8 mouse cellular contexts compared by ENCODE assay signal in the genomic region with DNA sequence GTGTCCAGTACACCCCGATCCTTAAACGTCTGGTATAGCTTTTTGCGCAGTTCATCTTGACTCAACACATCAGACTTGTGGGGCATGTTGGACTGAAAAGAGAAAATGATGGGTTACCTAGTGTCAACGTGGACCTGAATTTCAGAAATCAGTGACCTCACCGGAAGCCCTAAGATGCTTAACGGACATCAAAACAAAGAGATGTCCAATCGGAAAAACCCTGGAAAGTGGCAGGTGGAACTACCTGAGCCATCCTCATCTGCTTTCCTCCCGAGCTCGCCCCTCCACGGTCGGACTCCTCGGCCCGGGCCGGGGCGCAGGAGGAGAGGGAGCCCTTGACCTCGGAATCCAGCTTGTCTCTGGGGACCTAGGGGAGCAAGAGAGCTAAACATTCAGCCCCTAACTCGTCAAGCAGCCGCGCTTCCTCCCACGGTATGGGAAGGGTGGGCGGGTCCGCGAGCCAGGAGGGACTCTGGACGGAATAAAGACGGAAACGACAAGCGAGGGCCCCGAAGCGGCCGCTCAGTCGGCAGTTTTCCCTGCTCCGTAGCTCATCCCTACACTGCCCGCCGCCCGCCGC. TPM values are rescaled to one million over a fixed set of nuclear protein-coding genes. Genes with fewer than 3 reads are reported as not detected.
DNase-seq lines count a peak whose midpoint lies in the region; ATAC-seq and TF ChIP-seq lines count a peak whose summit lies in the region.

TSS of gene Trappc2 (plus strand) at position 539 of the 580 bp plus-strand sequence.

- peak within 1 kb of the TSS; percentile 100 for H3K4me3 ChIP-seq in cerebellum, adult 2 months (replicated peaks; ENCODE audit: insufficient read depth, low read depth, low read length)
- peak within 1 kb of the TSS; percentile 58 for H3K4me3 ChIP-seq in hindbrain, postnatal 0 days (ENCODE audit: low read length)
- H3K4me3 ChIP-seq in liver, postnatal 0 days (ENCODE audit: low read depth, low read length): peak within 1 kb of the TSS; percentile 69

- no peaks in the 10 kb centered on the region for H3K4me1 ChIP-seq in cerebellum, adult 2 months (ENCODE audit: control insufficient read depth, insufficient read depth, low read length)
- no peaks in the 10 kb centered on the region for H3K4me1 ChIP-seq in hindbrain, postnatal 0 days (ENCODE audit: insufficient read depth, low read length)
- H3K4me1 ChIP-seq in liver, postnatal 0 days (ENCODE audit: insufficient read depth): 0 out of 2 replicates have a peak, but pooled peaks cover 4% of the 10 kb centered on the region

- WGBS in cerebellum, adult 2 months: 11% methylated on average over 26 of the region's 36 CpGs
- WGBS in hindbrain, postnatal 0 days: 17% methylated on average over 32 of the region's 36 CpGs
- WGBS in liver, postnatal 0 days (ENCODE audit: insufficient replicate concordance): 16% methylated on average over 33 of the region's 36 CpGs

- peak within 1 kb of the TSS; percentile 62 for H3K4me2 ChIP-seq in hindbrain, postnatal 0 days (ENCODE audit: low read depth, low read length)
- peak within 1 kb of the TSS; percentile 85 for H3K4me2 ChIP-seq in liver, postnatal 0 days (ENCODE audit: low read depth, low read length)

- H3K27ac ChIP-seq in cerebellum, adult 2 months (ENCODE audit: insufficient read depth, low read length): peak within 1 kb of the TSS; percentile 89
- peak within 1 kb of the TSS; percentile 90 for H3K27ac ChIP-seq in hindbrain, postnatal 0 days
- H3K27ac ChIP-seq in liver, postnatal 0 days (ENCODE audit: low read depth): peak within 1 kb of the TSS; percentile 81

- no peaks in the 10 kb centered on the region for H3K9me3 ChIP-seq in hindbrain, postnatal 0 days (ENCODE audit: low read length)
- H3K9me3 ChIP-seq in liver, postnatal 0 days (ENCODE audit: low read length): no peaks in the 10 kb centered on the region

- TF ChIP-seq CTCF in cerebellum, adult 2 months (IDR thresholded peaks at IDR 0.05; ENCODE audit: borderline replicate concordance, insufficient read depth, low read depth, low read length): no peak
- no peak for TF ChIP-seq CTCF in brain, embryonic 14.5 days (IDR thresholded peaks at IDR 0.05; ENCODE audit: borderline replicate concordance, extremely low read depth, insufficient read depth, insufficient read length)
- TF ChIP-seq CTCF in hindbrain, postnatal 0 days (IDR thresholded peaks at IDR 0.05; ENCODE audit: low read depth): no peak
- TF ChIP-seq CTCF in liver, postnatal 0 days (IDR thresholded peaks at IDR 0.05; ENCODE audit: low read depth): no peak

- H3K9ac ChIP-seq in hindbrain, postnatal 0 days (replicated peaks; ENCODE audit: low read length): peak within 1 kb of the TSS; percentile 75
- H3K9ac ChIP-seq in liver, postnatal 0 days (replicated peaks): peak within 1 kb of the TSS; percentile 82

- peak in 1 of 2 experiments; percentile 59 for DNase-seq in cerebellum, adult 2 months
- DNase-seq in cerebellum, adult 9-11 months: no peak
- DNase-seq in 3T3-L1 (ENCODE audit: low read depth, low spot score): peak; percentile 34
- DNase-seq in brain, embryonic 14.5 days (ENCODE audit: low read depth): peak; percentile 57
- no peak for DNase-seq in gastrocnemius, postnatal 10 days
- DNase-seq in hindbrain, postnatal 0 days (ENCODE audit: low spot score): peak; percentile 39
- no peak for DNase-seq in liver, postnatal 0 days
- DNase-seq in retina, embryonic 14.5 days (ENCODE audit: low spot score): no peak

- no peak for TF ChIP-seq EP300 in liver, postnatal 0 days (IDR thresholded peaks at IDR 0.05; ENCODE audit: low read depth)

- H3K27me3 ChIP-seq in cerebellum, adult 2 months (ENCODE audit: control insufficient read depth, insufficient read depth, low read length): no peaks in the 10 kb centered on the region
- H3K27me3 ChIP-seq in hindbrain, postnatal 0 days (ENCODE audit: insufficient read depth, low read length): no peaks in the 10 kb centered on the region
- H3K27me3 ChIP-seq in liver, postnatal 0 days (ENCODE audit: insufficient read depth, low read length): no peaks in the 10 kb centered on the region

- peak; percentile 86 for ATAC-seq in hindbrain, postnatal 0 days
- peak; percentile 75 for ATAC-seq in liver, postnatal 0 days

- no peaks in the 10 kb centered on the region for H3K36me3 ChIP-seq in hindbrain, postnatal 0 days (ENCODE audit: insufficient read depth, low read length)
- H3K36me3 ChIP-seq in liver, postnatal 0 days (replicated peaks; ENCODE audit: insufficient read depth, low read length): no peaks in the 10 kb centered on the region; the same call in 1 of the 2 replicates

- no peak for TF ChIP-seq POLR2A in cerebellum, adult 2 months (IDR thresholded peaks at IDR 0.05; ENCODE audit: borderline replicate concordance, insufficient read depth, low read length)
- TF ChIP-seq POLR2A in brain, embryonic 14.5 days (IDR thresholded peaks at IDR 0.05; ENCODE audit: borderline replicate concordance, extremely low read depth, insufficient read depth, insufficient read length, poor library complexity, severe bottlenecking): no peak

RNA-seq across cellular contexts. Expression of gene Trappc2, which starts in this region (rescaled TPM):
- polyA plus RNA-seq in cerebellum, adult 2 months (2012; rRNA removed): 54.0 and 55.5 TPM in 2 replicates
- 26.6 and 29.5 TPM in 2 replicates for polyA plus RNA-seq in brain, embryonic 14.5 days (2012; rRNA removed)
- total RNA-seq in gastrocnemius, postnatal 10 days (2021): 10 to 100 TPM; 19.3 to 20.6 TPM
- total RNA-seq in hindbrain, postnatal 0 days (2014; rRNA removed): 32.8 and 37.7 TPM in 2 replicates
- polyA plus RNA-seq in hindbrain, postnatal 0 days (2015; fragmentation: Nextera tagmentation; extraction: Ambion mirVana): 101 and 104 TPM in 2 replicates
- 12.9 and 13.1 TPM in 2 replicates for polyA plus RNA-seq in liver, postnatal 0 days (2015; fragmentation: Nextera tagmentation; extraction: Ambion mirVana)

Comparison
In these comparisons a context has a peak if more than half of its experiments do, and no peak if none do; other contexts are left out.
1. DNase-seq: peak in 3T3-L1 (single experiment), brain, embryonic 14.5 days (single experiment) and hindbrain, postnatal 0 days (single experiment); none in cerebellum, adult 9-11 months (single experiment), gastrocnemius, postnatal 10 days (single experiment), liver, postnatal 0 days (single experiment) and retina, embryonic 14.5 days (single experiment).
2. Peak in every context shown above with its lines, with median percentiles within 50 percentile points of each other: H3K27ac ChIP-seq and H3K4me3 ChIP-seq.